Mouse (Mus musculus) heart, embryonic 10.5 days (tissue): ENCODE measurements around the gene Tmem59. TPM values are rescaled to one million over a fixed set of nuclear protein-coding genes. Genes with fewer than 3 reads are reported as not detected.

Source experiments
- DNase-seq: peaks from one replicate; pipeline ENCODE4 v3.0.0-alpha.2; 2017; ENCODE audit warnings: low spot score
- H3K27ac ChIP-seq: fragments of 300-500 bp; sonication (generic); 2 replicates; pipeline ENCODE4 v1.5.1; 2016; ENCODE audit warnings: mild to moderate bottlenecking
- H3K27me3 ChIP-seq: fragments of 300-500 bp; sonication (generic); 2 replicates; pipeline ENCODE4 v1.6.1; 2016; ENCODE audit warnings: mild to moderate bottlenecking; ENCODE audit not compliant: poor library complexity, insufficient read depth, severe bottlenecking
- H3K36me3 ChIP-seq: fragments of 300-500 bp; sonication (generic); 2 replicates; pipeline ENCODE4 v1.6.1; 2016; ENCODE audit warnings: mild to moderate bottlenecking, moderate library complexity
- H3K4me1 ChIP-seq: fragments of 300-500 bp; sonication (generic); 2 replicates; pipeline ENCODE4 v1.6.1; 2016; ENCODE audit warnings: mild to moderate bottlenecking
- H3K4me3 ChIP-seq: fragments of 300-500 bp; sonication (generic); 2 replicates; pipeline ENCODE4 v1.5.1; 2016; ENCODE audit warnings: mild to moderate bottlenecking, moderate library complexity
- H3K9me3 ChIP-seq: fragments of 300-500 bp; sonication (generic); 2 replicates; pipeline ENCODE4 v1.6.1; 2016; ENCODE audit warnings: mild to moderate bottlenecking, moderate library complexity
- WGBS: fragments of 180-500 bp; shearing (Covaris S2); methylation state at CpG from one replicate; pipeline ENCODE4 v1.1.7; 2016; 5-methylcytosine and 5-hydroxymethylcytosine counted together
- polyA plus RNA-seq: library from polyadenylated mRNA; unstranded; fragments of >200 nt; fragmentation: Nextera tagmentation; extraction: Ambion mirVana; gene quantifications from 2 replicates; pipeline ENCODE4 v1.2.1, GENCODE M21; 2016

The Tmem59 gene
- polyA plus RNA-seq: 292 and 299 TPM in 2 replicates

- WGBS: under 1% methylated on average over 49 of the region's 49 CpGs
Measured at GRCm38 (mm10) chr4:107178182-107178829, at the start of gene Tmem59. TSS of gene Tmem59 (plus strand) at chr4:107178399.

GRCm38 (mm10) chr4:107129373-107129772 lies 48.8 kb upstream of the Tmem59 start:
- Histone ChIP-seq H3K36me3 (no peaks in the 10 kb centered on the region), H3K27me3 (peaks cover 28% of the 10 kb centered on the region), H3K4me1 (peaks cover 43% of the 10 kb centered on the region), H3K27ac (peak overlapping the region; percentile 26; the same call in 1 of the 2 replicates), H3K4me3 (0 out of 2 replicates have a peak overlapping the region, but pooled peaks have one; percentile 12), H3K9me3 (no peaks in the 10 kb centered on the region)
- 60% methylated on average over 8 of the region's 8 CpGs for WGBS
- no peak for DNase-seq

More at GRCm38 (mm10) chr4:107178182-107178829, at the start of gene Tmem59:
- H3K4me3 ChIP-seq: peak within 1 kb of the TSS; percentile 82
- H3K4me1 ChIP-seq: peaks cover 24% of the 10 kb centered on the region
- H3K9me3 ChIP-seq: no peaks in the 10 kb centered on the region
- peak within 1 kb of the TSS; percentile 97 for H3K27ac ChIP-seq
- DNase-seq: peak; percentile 98
- H3K27me3 ChIP-seq: no peaks in the 10 kb centered on the region
- H3K36me3 ChIP-seq: peaks cover 17% of the 10 kb centered on the region

GRCm38 (mm10) chr4:107130534-107130933 lies 47.7 kb upstream of the Tmem59 start:
- Histone ChIP-seq H3K27me3 (peaks cover 17% of the 10 kb centered on the region), H3K4me1 (peaks cover 44% of the 10 kb centered on the region), H3K9me3 (no peaks in the 10 kb centered on the region), H3K4me3 (no peak overlapping the region), H3K36me3 (no peaks in the 10 kb centered on the region), H3K27ac (no peak overlapping the region; the same call in 1 of the 2 replicates)
- WGBS: 18% methylated on average over 9 of the region's 9 CpGs
- DNase-seq: no peak

GRCm38 (mm10) chr4:107134891-107135290 lies 43.3 kb upstream of the Tmem59 start:
- Histone ChIP-seq H3K27ac (no peak overlapping the region), H3K9me3 (no peaks in the 10 kb centered on the region), H3K4me3 (no peak overlapping the region), H3K36me3 (no peaks in the 10 kb centered on the region), H3K4me1 (peaks cover 65% of the 10 kb centered on the region), H3K27me3 (peaks cover 21% of the 10 kb centered on the region)
- no peak for DNase-seq
- 80% methylated on average over 3 of the region's 3 CpGs for WGBS

- WGBS: 70% methylated on average over 5 of the region's 5 CpGs
- H3K4me3 ChIP-seq: no peak overlapping the region
- H3K9me3 ChIP-seq: no peaks in the 10 kb centered on the region
- DNase-seq: no peak
- peaks cover 21% of the 10 kb centered on the region for H3K27me3 ChIP-seq
- H3K36me3 ChIP-seq: no peaks in the 10 kb centered on the region
- H3K27ac ChIP-seq: no peak overlapping the region
- peaks cover 67% of the 10 kb centered on the region for H3K4me1 ChIP-seq
Measured at GRCm38 (mm10) chr4:107135663-107136062, 42.5 kb upstream of the Tmem59 start.

- H3K4me3 ChIP-seq: no peak overlapping the region
- H3K9me3 ChIP-seq: no peaks in the 10 kb centered on the region
- no peak for DNase-seq
- H3K27ac ChIP-seq: 0 out of 2 replicates have a peak overlapping the region, but pooled peaks have one; percentile 47
- H3K4me1 ChIP-seq: peaks cover 65% of the 10 kb centered on the region
- H3K36me3 ChIP-seq: no peaks in the 10 kb centered on the region
- peaks cover 21% of the 10 kb centered on the region; the same call in 1 of the 2 replicates for H3K27me3 ChIP-seq
- 26% methylated on average over 3 of the region's 3 CpGs for WGBS
Measured at GRCm38 (mm10) chr4:107136531-107136930, 41.7 kb upstream of the Tmem59 start.

- 37% methylated on average over 37 of the region's 37 CpGs for WGBS
- Histone ChIP-seq H3K4me3 (0 out of 2 replicates have a peak overlapping the region, but pooled peaks have one; percentile 5), H3K27ac (peak overlapping the region; percentile 37; the same call in 1 of the 2 replicates), H3K4me1 (peaks cover 73% of the 10 kb centered on the region), H3K36me3 (peaks cover 10% of the 10 kb centered on the region; the same call in 1 of the 2 replicates), H3K27me3 (peaks cover 15% of the 10 kb centered on the region; the same call in 1 of the 2 replicates), H3K9me3 (no peaks in the 10 kb centered on the region)
- no peak for DNase-seq
Measured at GRCm38 (mm10) chr4:107138948-107139835, 39.0 kb upstream of the Tmem59 start.

GRCm38 (mm10) chr4:107139836-107140631 lies 38.2 kb upstream of the Tmem59 start:
- no peak overlapping the region for H3K4me3 ChIP-seq
- peaks cover 10% of the 10 kb centered on the region; the same call in 1 of the 2 replicates for H3K36me3 ChIP-seq
- peaks cover 15% of the 10 kb centered on the region; the same call in 1 of the 2 replicates for H3K27me3 ChIP-seq
- peaks cover 76% of the 10 kb centered on the region for H3K4me1 ChIP-seq
- peak overlapping the region; percentile 74 for H3K27ac ChIP-seq
- H3K9me3 ChIP-seq: no peaks in the 10 kb centered on the region
- no peak for DNase-seq
- 54% methylated on average over 13 of the region's 13 CpGs for WGBS

GRCm38 (mm10) chr4:107143511-107143910 lies 34.7 kb upstream of the Tmem59 start:
- no peak overlapping the region for H3K4me3 ChIP-seq
- 86% methylated on average over 8 of the region's 8 CpGs for WGBS
- H3K27ac ChIP-seq: no peak overlapping the region
- peaks cover 46% of the 10 kb centered on the region for H3K4me1 ChIP-seq
- no peaks in the 10 kb centered on the region for H3K9me3 ChIP-seq
- no peak for DNase-seq
- peaks cover 1% of the 10 kb centered on the region; the same call in 1 of the 2 replicates for H3K27me3 ChIP-seq
- peaks cover 32% of the 10 kb centered on the region for H3K36me3 ChIP-seq

- DNase-seq: no peak
- 86% methylated on average over 6 of the region's 6 CpGs for WGBS
- Histone ChIP-seq H3K27ac (no peak overlapping the region), H3K9me3 (no peaks in the 10 kb centered on the region), H3K27me3 (no peaks in the 10 kb centered on the region), H3K4me1 (peaks cover 12% of the 10 kb centered on the region; the same call in 1 of the 2 replicates), H3K36me3 (peaks cover 31% of the 10 kb centered on the region), H3K4me3 (no peak overlapping the region)
Measured at GRCm38 (mm10) chr4:107150991-107151390, 27.2 kb upstream of the Tmem59 start.

- Histone ChIP-seq H3K36me3 (peaks cover 20% of the 10 kb centered on the region), H3K27ac (no peak overlapping the region), H3K9me3 (no peaks in the 10 kb centered on the region), H3K27me3 (no peaks in the 10 kb centered on the region), H3K4me3 (no peak overlapping the region), H3K4me1 (peaks cover 18% of the 10 kb centered on the region; the same call in 1 of the 2 replicates)
- WGBS: 90% methylated on average over 8 of the region's 8 CpGs
- no peak for DNase-seq
Measured at GRCm38 (mm10) chr4:107152571-107152970, 25.6 kb upstream of the Tmem59 start.

- Histone ChIP-seq H3K27me3 (no peaks in the 10 kb centered on the region), H3K4me3 (no peak overlapping the region), H3K36me3 (peaks cover 35% of the 10 kb centered on the region), H3K4me1 (peaks cover 8% of the 10 kb centered on the region; the same call in 1 of the 2 replicates), H3K9me3 (no peaks in the 10 kb centered on the region), H3K27ac (no peak overlapping the region)
- DNase-seq: no peak
- WGBS: 79% methylated on average over 4 of the region's 4 CpGs
Measured at GRCm38 (mm10) chr4:107156983-107157401, 21.2 kb upstream of the Tmem59 start.
